Mouse (Mus musculus): Measurements from ENCODE around the gene D630045J12Rik.

D630045J12Rik gene

DNA sequence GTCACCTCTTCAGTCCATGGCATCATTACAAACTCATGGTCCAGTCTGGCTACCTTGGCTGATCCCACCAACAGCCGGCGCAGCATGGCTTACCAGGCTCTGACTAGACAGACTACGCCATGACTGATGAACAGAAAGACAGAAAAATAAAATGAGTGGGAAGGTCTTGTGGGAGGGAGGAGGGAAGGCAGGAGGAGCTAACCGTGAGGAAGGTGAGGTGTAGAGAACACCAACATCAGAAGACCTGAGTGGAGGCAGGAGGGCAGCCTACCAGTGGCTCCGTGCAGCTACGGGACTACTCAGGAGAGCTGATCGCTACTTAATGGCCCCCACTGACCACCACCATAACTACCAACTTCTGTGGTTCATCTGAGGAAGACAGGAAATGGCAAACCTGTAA is 60.9 kb downstream of the D630045J12Rik start:
- DNase-seq (ENCODE audit: low read depth), result no peak

DNA sequence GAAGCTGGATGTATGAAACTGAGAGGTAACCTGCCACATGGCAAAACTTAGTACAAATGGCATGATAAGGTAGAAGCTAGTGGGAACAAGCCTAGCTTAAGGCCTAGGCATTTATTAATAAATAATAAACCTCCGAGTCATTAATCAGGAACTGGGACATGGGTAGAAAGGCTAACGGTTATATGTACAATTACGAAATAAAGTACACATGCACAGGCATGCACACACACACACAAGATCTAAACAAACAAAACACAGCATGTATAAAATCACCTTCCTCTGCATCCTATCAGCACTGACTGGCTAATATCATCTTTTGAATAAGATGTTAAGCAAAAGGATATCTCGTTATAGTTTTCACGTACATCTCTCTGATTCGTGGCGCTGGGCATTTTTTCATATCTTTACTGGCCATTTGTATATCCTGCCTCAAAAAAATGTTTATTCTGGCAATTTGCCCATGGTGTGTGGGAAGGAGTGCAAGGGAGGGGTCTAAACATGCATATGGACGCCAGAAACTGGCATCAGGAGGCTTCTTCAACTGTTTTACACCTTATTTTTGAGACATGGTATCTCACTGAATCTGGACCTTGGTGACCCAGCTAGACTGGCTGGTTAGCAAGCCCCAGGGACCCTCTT is 67.4 kb downstream of the D630045J12Rik start:
- DNase-seq (ENCODE audit: low read depth), result no peak

DNA sequence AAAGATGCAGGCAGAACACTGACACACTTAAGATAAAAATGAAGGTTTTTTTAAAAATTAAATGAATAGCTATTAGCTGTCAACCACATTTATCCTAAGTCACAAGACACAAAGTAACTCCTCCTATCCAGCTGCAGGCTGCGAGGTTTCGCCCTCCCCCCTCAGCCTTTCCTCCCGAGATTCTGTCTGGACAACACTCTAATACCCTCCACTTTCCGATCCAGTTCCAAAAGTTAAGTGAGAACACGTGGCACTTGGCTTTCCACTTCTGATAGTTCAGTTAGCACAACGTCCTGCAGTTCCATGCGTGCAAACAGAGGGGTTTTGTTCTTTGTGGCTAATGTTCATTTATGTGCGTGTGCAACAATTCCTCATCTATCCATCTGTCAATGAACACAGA is 69.0 kb downstream of the D630045J12Rik start:
- DNase-seq (ENCODE audit: low read depth), result no peak

DNA sequence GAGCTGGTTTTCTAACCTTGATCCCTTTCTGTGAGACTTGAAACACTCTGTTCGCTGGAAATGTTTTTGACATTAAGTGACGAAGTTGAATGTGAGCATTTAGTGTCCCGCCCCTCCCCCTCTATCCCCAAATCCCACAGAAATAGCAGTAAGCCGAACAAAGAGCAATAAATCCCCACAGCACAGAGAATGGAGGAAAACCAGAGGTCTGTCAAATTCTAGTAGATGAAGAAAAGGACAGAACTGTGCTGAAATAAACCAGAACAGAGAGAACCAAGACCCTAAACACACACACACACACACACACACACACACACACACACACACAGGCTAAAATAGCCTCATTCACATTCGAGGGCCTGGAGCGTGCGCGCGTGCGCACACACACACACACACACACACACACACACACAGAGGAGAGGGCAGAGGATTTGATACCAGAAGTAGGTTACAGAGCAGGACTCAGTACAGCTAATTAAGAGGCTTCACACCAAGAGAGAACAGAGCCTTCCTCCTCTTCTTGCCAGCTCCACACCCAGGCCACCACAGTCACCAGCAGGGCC is 72.0 kb downstream of the D630045J12Rik start:
- DNase-seq (ENCODE audit: low read depth), result no peak

DNA sequence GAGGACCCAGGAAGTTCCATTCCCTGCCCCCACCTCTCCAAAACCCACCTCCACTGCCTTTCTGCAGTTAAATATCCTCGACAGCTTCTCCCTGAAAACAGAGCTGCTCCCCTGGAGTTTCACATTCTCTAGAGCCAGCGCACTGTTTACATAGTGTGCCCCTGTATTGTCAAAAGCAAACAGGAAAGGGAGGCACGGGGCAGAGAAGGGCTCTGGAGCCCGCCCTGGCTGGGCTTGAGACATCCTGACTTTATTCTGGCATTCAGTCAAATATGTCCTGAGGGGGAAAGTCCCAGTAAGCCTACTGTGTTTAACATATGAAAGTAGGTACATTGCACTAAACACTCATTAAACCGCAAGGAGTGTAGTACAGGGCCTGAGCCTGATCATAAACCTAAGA is 73.1 kb downstream of the D630045J12Rik start:
- DNase-seq (ENCODE audit: low read depth), result no peak

DNA sequence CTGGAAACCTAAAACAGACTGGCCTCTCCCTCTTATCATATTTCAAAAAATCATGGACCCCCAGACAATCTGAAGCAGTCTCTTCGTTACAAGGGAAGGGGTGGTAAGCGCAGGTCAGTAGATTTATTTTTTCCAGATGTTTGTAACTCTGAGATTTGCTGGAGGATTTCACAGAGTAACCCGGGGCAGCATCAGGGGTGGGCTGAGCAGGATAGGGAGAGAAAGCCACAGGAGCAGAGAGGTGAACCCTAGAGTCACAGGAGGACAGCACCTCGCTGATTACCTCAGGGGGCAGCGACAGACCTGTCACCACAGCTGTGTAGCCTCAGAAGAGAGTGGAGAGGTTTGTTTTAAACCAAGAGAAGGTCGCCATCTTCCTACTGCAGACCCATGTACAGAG is 88.4 kb downstream of the D630045J12Rik start:
- no peak for DNase-seq (ENCODE audit: low read depth)

DNA sequence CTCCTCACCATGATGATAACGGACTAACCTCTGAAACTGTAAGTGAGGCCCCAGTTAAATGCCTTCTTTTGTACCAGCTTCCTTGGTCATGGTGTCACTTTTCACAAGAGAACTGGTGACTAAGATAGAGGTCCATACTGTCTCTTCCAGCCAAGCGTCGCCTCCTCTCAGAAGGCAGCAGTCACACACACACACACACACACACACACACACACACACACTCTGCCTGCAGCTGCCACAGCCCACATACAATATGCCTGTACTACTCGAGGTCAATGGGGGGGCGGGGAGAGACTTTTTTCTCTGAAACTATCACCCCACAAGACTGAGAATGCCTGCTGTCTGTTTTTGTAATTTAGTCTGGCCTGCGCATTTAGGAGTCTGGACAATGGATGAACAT is 89.1 kb downstream of the D630045J12Rik start:
- DNase-seq (ENCODE audit: low read depth), result no peak

DNA sequence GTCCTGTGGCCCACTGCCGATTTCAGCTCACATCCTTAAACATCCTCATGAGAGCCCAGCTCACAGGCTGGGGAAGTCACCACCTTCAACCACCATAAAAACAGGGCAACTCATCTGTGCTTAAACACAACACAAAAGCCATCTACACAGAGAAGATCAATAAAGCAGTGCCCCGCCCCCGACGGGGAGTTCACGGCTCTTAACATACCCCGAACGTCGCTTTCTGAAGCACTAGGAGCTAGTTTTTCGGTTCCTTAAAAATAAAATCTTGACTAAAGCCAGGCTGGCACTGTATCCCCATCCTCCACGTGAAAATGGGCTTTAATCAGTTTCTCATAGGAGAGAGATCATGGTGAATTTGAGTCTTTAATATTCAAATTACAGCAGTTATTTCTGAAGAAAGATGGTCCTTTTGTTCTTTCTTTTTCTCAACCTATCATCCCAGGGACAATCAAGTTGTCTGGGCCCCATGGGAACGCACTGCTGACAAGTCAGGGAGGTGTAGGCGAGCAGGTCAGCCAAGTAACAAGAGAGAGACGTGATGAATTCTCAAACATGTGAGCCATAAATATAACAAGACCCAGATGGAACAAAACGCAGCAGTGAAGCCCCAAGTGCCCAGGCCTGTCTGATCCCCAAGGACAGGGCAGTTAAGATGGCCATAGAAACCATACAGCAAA is 90.8 kb downstream of the D630045J12Rik start:
- DNase-seq (ENCODE audit: low read depth), result no peak

DNA sequence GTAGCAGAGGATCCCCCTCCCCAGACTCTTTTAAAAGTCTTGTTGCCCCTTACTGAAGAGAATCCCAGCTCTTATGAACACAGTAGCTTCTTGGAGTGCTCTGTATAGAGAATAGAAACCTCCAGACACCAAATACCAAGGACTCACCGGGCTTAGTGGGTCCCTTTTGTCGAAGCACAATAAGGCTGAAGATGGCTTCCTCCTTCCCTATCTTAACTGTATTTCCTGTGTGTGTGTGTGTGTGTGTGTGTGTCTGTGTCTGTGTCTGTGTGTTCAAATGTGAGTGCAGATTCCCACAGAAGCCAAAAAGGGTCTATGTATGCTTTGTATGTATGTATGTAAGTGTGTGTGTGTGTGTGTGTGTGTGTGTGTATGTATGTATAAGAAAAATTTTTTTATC is 93.3 kb downstream of the D630045J12Rik start:
- DNase-seq (ENCODE audit: low read depth), result no peak

DNA sequence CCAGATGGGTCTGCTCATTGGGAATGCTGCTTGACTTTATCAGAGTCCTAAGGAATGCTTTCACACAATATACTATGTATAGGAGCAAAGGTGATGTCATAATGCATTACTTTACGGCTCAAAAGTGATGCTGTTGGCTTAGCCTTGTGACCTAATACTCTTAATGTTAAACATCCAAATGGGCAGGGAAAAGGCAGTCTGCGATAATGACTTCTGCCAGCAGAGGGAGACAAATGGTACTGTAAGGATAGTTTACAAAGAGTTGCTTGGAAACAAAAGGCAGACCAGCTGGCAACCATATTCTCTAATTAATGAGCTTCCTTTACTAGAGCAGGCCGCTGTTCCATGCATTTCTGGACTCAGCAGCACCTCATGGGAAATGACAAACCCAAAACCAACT is 93.7 kb downstream of the D630045J12Rik start:
- DNase-seq (ENCODE audit: low read depth), result peak; percentile 64

DNA sequence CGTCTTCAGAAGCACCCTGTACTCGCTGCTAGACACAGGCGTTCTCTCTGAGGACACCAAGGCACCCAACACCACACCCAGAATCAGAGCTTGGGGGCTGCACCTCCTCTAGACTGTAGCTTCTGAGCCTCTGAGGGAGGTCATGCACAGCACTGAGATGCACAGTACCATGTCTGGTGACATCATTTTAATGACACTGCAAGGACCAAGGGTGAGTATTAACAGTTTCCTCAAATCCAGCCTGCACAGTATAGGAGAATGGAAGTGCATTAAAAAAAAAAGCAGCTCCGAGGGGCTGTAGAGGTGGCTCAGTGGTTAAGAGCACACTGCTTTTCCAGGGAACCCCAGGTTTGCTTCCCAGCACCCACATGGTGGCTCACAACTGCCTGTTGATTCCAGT is 94.2 kb downstream of the D630045J12Rik start:
- no peak for DNase-seq (ENCODE audit: low read depth)

DNA sequence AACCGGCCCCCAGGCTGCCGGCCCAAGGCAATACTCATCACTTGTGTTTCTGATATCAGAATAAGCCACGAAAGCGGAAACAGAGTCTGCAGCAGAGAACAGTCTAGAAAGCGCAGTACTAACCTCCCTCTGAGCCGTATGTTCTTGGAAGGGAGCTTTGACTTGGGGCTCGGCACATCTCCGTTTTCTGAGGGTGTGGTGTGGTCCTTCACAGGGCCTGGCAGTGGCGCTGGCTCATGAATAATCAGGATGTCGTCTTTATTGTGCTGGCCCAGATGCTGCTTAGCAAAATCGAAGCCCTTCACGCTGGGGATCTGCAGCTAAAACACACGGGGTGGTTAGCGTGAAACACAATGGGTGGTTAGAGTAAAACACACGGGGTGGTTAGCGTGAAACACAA is 95.9 kb downstream of the D630045J12Rik start:
- DNase-seq (ENCODE audit: low read depth), result no peak

DNA sequence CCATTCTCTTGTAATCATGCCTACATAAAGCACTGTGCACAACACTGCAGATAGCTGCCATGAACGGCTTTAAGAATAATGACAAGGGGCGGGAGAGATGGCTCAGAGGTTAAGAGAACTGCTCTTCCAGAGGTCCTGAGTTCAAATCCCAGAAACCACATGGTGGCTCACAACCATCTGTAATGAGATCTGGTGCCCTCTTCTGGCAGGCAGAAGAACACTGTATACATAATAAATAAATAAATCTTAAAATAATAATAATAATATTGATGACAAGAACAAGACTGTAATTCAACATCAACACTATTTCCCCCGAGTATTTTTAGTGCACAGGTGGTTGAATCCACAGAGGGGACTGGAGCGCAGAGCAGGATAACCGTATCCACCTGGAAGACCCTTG is 97.6 kb downstream of the D630045J12Rik start:
- no peak for DNase-seq (ENCODE audit: low read depth)

DNA sequence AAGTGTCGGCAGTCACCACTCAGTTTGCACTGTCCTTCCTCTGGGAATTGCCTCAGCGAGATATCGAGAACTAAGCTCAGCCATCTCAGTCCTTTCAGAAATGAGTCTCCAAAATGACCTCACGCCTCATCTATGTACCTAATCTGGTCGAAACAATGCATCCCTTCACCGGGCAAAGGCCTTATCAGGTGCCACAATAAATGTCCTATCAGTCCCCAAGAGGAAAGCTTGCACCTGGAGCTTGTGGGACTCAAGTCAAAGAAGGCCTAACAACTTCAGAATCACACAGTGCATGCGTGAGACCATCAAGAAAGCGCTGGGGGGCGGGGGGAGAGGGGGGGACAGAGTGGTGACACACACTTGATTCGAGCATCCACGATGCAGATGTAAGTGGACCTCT is 101.5 kb downstream of the D630045J12Rik start:
- DNase-seq (ENCODE audit: low read depth), result peak; percentile 6

DNA sequence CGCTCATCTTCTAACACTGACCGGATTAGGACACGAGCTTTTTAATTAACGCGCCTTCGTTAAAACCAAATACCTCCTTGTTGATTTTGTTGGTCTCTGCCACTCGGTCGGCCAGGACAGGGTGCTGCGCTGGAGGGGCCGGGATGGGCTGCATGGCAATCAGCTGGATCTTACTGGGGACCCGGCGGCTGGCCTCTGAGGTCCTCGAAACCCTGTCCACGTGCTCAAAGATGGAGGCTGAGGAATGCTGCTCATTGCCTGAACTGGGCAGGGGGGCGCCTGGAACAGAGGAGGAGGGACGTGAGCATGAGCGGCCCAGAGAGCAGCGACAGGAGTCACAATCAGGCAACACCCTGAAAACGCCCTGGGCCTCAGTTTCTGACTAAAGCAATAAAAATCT is 104.3 kb downstream of the D630045J12Rik start:
- no peak for DNase-seq (ENCODE audit: low read depth)

DNA sequence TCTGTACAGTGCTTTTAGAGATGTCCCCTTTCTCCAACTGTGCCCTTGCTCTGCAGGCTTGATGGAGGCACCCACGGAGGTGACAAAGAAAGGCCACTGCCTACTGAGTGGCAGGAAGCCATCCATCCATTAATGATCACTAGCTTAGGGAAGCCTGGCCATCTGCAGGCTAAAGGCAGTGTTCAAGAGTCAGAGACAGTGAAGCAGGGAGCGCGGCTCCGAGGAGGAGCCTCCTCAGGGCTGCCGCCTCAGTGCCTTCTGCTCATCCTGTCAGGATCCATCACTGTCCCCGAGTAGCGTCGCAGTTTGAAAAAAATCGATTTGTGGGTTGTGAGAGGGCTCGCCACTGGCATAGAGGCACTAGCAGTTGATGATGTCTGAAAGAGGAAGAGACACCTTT is 105.2 kb downstream of the D630045J12Rik start:
- DNase-seq (ENCODE audit: low read depth), result no peak

DNA sequence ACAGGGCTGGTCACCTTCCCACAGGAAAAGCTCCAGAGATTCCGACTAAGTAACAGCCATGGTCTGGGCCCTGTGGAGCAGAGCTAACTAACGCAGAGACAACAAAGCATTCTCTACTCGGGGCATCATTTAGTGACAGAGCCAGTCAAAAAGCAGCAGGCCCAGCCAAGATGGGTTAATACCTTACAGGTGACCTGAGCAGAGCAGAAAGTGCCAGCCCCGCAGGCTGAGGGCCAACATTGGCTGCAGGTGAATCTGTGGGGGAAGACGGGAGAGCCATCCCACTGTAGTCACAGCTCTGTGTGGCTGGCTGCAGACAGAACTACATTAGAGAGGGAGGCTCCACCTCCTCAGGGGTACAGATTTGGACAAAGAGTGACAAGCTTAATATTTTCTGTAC is 106.5 kb downstream of the D630045J12Rik start:
- no peak for DNase-seq (ENCODE audit: low read depth)

DNA sequence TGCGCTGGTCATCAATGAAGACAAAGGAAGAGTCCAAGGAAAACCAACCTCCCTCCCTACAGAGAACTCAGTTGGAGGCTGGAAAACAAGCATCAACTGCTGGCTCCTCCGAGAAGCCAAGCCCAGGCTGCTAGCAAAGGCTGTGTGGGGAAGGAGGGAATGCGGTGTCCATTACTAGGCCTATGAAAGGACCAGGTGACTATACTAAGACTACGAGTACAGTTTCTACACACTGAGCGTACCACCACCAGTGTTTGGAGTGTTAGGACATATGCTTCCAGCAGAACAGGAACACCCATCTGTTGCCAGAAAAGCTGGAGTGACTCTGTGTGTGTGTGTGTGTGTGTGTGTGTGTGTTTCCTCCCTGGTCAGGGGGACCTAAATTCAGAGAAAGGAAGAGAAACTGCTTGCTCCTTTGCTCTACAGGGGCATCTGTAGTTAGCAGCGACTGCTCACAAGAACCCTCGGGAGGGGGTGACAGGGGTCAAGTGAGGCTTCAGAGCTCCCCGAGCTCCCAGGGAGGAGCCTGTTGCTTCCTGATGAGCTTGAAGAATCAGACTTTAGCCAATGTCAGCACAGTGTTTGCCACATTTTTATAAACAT is 108.2 kb downstream of the D630045J12Rik start:
- no peak for DNase-seq (ENCODE audit: low read depth)

DNA sequence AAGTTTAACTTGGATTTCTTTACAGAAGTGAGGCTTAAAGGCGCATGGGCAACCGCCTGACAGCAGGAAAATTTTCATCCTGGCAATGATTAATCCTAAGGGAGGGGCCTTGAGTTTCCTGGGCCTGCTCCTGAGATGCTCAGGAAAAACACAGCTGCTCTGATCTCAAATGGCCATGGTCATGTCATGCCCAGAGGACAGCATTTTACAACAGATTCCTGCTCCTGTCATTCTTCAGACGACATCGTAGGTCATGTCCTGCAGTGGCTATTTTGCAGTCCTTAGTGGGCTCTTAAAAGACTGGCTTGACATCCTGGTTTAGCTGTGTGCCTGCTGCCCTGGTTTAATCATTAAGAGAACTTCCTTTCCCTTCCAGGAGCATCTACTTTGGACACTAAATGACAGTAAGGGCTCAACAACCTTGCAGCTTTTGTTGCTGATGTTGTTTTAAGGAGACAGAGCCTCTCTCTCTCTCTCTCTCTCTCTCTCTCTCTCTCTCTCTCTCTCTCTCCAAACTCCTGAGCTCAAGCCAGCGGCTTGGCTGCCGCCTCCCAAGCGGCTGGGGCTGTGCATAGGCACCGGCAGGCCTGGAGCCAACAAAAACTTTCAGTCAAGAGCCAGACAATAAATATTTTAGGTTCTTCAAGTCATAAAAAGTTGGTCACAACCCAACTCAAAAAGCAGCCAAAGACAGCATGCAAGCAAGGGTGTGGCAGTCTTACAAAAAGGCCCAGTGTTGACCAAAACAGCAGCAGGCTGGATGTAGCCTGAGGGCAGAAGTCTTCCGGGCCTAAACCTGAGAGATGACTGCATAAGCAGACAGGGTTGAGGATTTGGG is 109.4 kb downstream of the D630045J12Rik start:
- DNase-seq (ENCODE audit: low read depth), result no peak

DNA sequence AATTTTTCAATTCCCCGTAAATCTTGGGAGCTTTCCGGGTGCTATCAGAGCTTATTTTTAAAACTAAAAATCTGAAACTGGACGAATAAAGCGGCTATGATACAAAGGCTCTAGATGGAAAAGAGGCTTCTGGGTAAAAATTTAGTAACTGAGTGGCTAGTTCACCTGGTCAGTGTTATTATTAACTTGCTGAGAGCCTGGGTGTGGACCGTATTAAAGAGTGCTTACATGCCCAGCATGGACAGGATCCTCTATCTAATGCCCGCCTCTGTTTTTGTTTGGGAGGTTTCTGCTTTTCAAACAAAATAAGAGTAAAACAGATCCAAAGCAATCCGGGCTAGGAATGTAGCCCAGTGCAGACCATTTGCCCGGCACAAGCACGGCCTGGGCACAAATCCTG is 113.4 kb downstream of the D630045J12Rik start:
- DNase-seq (ENCODE audit: low read depth), result no peak

DNA sequence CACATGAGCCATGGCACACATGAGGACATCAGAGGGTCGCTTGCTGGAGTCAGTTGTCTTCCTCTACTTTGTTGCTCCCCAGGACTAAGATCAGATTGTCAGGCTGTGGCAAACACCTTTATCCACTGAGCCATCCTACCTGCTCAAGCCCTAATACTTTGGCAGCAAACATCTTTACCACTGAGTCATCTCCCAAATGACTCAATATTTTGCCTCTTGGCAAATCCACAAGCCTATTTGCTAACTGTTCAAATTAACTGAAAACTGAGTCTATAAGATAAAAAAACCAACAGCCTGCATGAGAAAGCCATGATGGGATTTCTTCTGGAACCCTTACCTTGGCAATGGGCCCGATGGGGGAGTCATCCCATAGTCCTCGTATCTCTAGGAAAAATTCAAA is 114.7 kb downstream of the D630045J12Rik start:
- no peak for DNase-seq (ENCODE audit: low read depth)

DNA sequence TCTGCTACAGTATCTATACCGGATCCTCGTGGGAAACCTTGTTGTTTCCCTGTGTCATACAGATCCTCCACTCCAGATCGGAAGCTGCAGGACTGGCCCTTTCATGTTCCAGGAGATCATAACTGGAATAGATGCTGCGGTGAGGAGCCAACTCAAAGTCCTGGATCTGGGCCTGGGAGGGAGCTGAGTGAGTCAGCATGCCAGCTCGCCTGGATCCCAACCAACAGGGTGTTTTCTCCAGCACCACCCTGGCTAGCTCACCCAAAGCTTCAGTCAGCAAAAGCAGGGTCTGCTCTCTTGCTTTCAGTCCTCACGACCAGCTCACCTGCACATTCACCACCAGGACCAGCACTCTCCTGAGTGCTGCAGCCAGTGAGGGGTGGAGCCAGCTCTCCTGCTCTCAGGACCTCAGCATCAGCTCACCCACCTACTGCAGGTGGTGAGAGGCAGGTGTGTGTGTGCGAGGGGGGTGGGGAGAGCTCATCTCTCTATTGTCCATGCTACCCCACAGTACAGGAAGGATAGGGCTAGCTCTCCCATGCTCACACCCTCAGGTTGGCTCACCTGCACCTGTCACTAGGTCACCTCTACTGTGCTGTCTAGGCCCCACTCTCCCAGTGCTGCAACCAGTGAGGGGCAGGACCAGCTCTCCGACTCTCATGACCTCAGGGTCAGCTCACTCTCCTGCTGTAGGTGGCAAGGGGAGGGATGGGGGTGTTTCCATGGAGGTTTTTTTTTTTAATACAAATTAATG is 118.8 kb downstream of the D630045J12Rik start:
- no peak for DNase-seq (ENCODE audit: low read depth)

All from c-Kit-positive CD71-positive TER-119-negative erythroid progenitor cells, embryonic 14.5 days (primary cell).